Mouse (Mus musculus) heart, adult 11 months (tissue): ENCODE measurements around the gene Arrb2.
"Not testable (repeated sequence)": the region's sequence is repeated elsewhere in the genome, so short reads cannot be mapped to it uniquely, and the experiment has no call there.

ENCODE experiments used
- DNase-seq: peaks from one replicate; pipeline ENCODE4 v3.0.0; 2022

Gene Arrb2

GRCm38 (mm10) chr11:70432048-70432894 is at the start of gene Arrb2:
TSS of gene Arrb2 (plus strand) at chr11:70432635.
- DNase-seq: peak; percentile 100

GRCm38 (mm10) chr11:70384136-70384535 is 48.3 kb upstream of the Arrb2 start:
- peak; percentile 21 for DNase-seq

- peak; percentile 66 for DNase-seq
These were observed 45.0 kb upstream of the Arrb2 start for GRCm38 (mm10) chr11:70387436-70387835.

GRCm38 (mm10) chr11:70389421-70389820 is 43.0 kb upstream of the Arrb2 start:
- DNase-seq: peak; percentile 62

- DNase-seq: peak; percentile 96
These were observed 28.8 kb upstream of the Arrb2 start for GRCm38 (mm10) chr11:70403598-70403997.

GRCm38 (mm10) chr11:70409594-70410296 is 22.7 kb upstream of the Arrb2 start, which contains the start of gene Pelp1:
TSS of gene Pelp1 (minus strand) at chr11:70410031.
- peak; percentile 99 for DNase-seq

GRCm38 (mm10) chr11:70410297-70410643 is 22.2 kb upstream of the Arrb2 start:
- no peak for DNase-seq

- DNase-seq: no peak
These were observed 19.8 kb upstream of the Arrb2 start for GRCm38 (mm10) chr11:70412591-70412990.

GRCm38 (mm10) chr11:70413961-70414360 is 18.5 kb upstream of the Arrb2 start:
- DNase-seq: peak; percentile 86

GRCm38 (mm10) chr11:70418199-70418598 is 14.2 kb upstream of the Arrb2 start:
- no peak for DNase-seq

- no peak for DNase-seq
These were observed 12.9 kb upstream of the Arrb2 start for GRCm38 (mm10) chr11:70419486-70419885.

- not testable (repeated sequence) for DNase-seq
These were observed 5.8 kb upstream of the Arrb2 start for GRCm38 (mm10) chr11:70426598-70426997.

- peak; percentile 92 for DNase-seq
These were observed 861 bp upstream of the Arrb2 start for GRCm38 (mm10) chr11:70431574-70431973.

- no peak for DNase-seq
These were observed 597 bp downstream of the Arrb2 start for GRCm38 (mm10) chr11:70432895-70433568.

GRCm38 (mm10) chr11:70433569-70433943 is 1.1 kb downstream of the Arrb2 start:
- peak; percentile 97 for DNase-seq

GRCm38 (mm10) chr11:70433951-70434350 is 1.5 kb downstream of the Arrb2 start:
- DNase-seq: no peak

GRCm38 (mm10) chr11:70435476-70435875 is 3.0 kb downstream of the Arrb2 start:
- no peak for DNase-seq

- DNase-seq: no peak
These were observed 5.0 kb downstream of the Arrb2 start for GRCm38 (mm10) chr11:70437426-70437825.

GRCm38 (mm10) chr11:70438728-70439374 is 6.4 kb downstream of the Arrb2 start:
- DNase-seq: no peak

GRCm38 (mm10) chr11:70440637-70441036 is 8.2 kb downstream of the Arrb2 start:
- DNase-seq: no peak

- peak; percentile 90 for DNase-seq
These were observed 9.4 kb downstream of the Arrb2 start for GRCm38 (mm10) chr11:70441882-70442281.

- DNase-seq: no peak
These were observed 11.5 kb downstream of the Arrb2 start for GRCm38 (mm10) chr11:70443964-70444363.

GRCm38 (mm10) chr11:70444667-70445066 is 12.2 kb downstream of the Arrb2 start:
- DNase-seq: no peak
